Mouse (Mus musculus): ENCODE measurements at regions not wholly inside any gene's neighbourhood (a gene's known extent, or its start where the extent isn't known, plus 50 kb on each side); places are given as distances from the start of the nearest gene placed in this dataset.
A peak's percentile ranks its signal among the peaks of the same experiment; 100 is the strongest.
"Not testable (repeated sequence)": the region's sequence is repeated elsewhere in the genome, so short reads cannot be mapped to it uniquely, and the experiment has no call there.

GRCm38 (mm10) chr10:10270297-10270696 is 201.8 kb downstream of the Adgb start:
- no peak for DNase-seq

- peak; percentile 56 to 78 for DNase-seq
These were observed 219.4 kb downstream of the Adgb start for GRCm38 (mm10) chr10:10252540-10253318.

- DNase-seq, result peak; percentile 22 to 30
These were observed 220.0 kb downstream of the Adgb start for GRCm38 (mm10) chr10:10252136-10252535.

GRCm38 (mm10) chr10:10234894-10235523 is 237.1 kb downstream of the Adgb start:
- no peak for DNase-seq

DNA sequence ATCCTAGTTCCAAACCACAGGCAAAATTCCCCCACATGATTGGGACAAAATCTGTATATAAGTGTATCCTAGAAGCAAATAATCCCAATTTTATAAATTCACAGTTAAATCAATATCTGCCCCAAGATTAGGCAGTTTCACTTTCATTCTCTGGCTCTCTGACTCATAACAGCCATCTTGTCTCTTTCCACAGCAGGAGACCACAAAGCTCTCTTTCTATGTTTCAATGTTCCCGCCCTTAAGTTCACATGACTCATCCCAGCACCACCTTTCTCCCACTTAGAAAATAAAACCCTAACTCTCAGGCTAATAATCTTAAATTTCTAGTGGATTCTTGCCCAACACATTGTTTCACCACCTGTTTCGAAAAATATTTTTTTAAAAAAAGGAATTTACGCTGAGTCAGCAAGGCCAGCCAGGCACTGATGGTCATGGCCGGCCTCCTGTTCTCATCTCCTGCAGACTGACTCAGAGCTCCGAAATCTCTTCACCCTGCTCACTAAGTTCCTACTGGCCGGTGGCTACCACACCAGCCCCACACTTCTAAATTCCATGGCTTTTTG is 247.5 kb downstream of the Adgb start:
- DNase-seq, result no peak

GRCm38 (mm10) chr10:10219726-10220125 is 252.4 kb downstream of the Adgb start:
- no peak for DNase-seq

GRCm38 (mm10) chr10:10216892-10217291 is 255.2 kb downstream of the Adgb start:
- DNase-seq, result no peak

- DNase-seq, result no peak
These were observed 256.8 kb downstream of the Adgb start for GRCm38 (mm10) chr10:10215376-10215775.

GRCm38 (mm10) chr10:10208354-10208753 is 263.8 kb downstream of the Adgb start:
- DNase-seq, result no peak

- DNase-seq, result peak in 1 of 2 experiments; percentile 15
These were observed 266.2 kb downstream of the Adgb start for GRCm38 (mm10) chr10:10205805-10206520.

DNA sequence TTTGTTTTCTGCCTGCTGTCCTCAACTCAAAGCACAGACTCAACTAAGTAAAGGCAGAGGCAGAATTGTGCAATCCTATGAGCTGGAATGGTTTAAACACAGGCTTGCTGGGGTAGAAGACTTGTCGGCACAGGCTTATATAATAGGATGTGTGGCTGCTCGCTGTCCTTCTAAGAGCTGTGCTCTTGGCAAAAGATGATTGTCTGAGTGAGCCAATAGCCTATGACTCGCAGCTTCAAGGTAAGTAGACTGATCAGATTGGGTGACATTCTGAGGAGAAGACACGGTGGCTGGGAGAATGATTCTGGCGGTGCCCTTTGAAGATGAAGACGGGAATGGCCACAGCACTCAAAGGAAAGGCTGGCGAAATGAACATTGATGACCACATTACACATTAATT is 268.1 kb downstream of the Adgb start:
- no peak for DNase-seq

DNA sequence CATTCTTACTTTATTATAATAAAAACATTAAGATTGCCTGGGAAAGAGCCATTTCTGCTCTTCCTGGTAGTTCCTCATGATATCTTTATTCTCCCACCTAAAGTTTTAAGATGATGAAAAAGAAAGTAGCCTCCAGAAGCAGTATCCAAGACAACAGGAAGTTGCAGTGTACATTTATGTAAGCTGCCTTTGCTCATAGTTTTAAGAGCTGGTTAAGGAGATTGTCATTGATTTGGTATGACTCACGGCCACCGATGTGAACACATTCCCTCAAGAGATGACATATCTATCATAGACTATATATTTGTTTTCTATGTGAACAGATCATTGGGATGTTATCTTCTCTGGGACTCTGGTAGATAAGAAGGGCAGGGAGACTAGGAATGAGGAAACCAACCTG is 281.8 kb downstream of the Adgb start:
- no peak for DNase-seq

GRCm38 (mm10) chr10:10188113-10188512 is 284.0 kb downstream of the Adgb start:
- DNase-seq, result no peak

DNA sequence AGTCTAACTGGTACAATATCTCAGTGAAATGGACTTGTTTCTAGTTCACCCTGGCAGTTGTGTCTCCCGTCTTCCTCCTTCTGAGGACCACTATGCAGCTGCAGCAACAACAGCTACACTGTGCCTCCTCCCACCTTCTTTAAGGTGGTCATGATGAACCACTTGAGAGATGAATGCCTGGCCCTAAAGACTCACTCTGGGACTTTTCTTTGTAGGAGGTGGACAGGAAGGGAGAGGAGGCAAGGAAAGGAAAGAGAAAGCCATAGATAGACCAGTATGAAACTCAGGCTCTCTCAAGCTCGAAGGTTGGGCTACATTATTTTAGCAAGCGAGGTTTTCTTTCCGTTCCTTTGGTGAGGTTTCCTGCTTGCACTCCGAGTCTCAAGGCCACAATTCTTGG is 285.4 kb downstream of the Adgb start:
- DNase-seq, result no peak

- no peak for DNase-seq
These were observed 284.5 kb upstream of the Stxbp5 start for GRCm38 (mm10) chr10:10185298-10185883.

GRCm38 (mm10) chr10:10184386-10184785 is 283.5 kb upstream of the Stxbp5 start:
- DNase-seq, result peak in 1 of 2 experiments; percentile 5

GRCm38 (mm10) chr10:10177037-10177436 is 276.2 kb upstream of the Stxbp5 start:
- DNase-seq, result not testable (repeated sequence)
